Mouse (Mus musculus): ENCODE results near the gene Bmf.

GRCm38 (mm10) chr2:118540691-118541117 lies 8.8 kb downstream of the Bmf start:
- TF ChIP-seq GATA1 (IDR thresholded peaks at IDR 0.05; ENCODE audit: borderline replicate concordance, low read length) (no peak), FLI1 (IDR thresholded peaks at IDR 0.05; ENCODE audit: low read length) (no peak)
